Mouse (Mus musculus): ENCODE results near the gene Calhm5. TPM values are rescaled to one million over a fixed set of nuclear protein-coding genes. Genes with fewer than 3 reads are reported as not detected.
A peak's percentile ranks its signal among the peaks of the same experiment; 100 is the strongest.

Calhm5 gene
- 0.31 and 0.37 TPM in 2 replicates for polyA plus RNA-seq (2015; fragmentation: Nextera tagmentation; extraction: Ambion mirVana)

GRCm38 (mm10) chr10:34096418-34096883 lies at the start of gene Calhm5:
Gene Calhm5 (minus strand): TSS chr10:34096519.
- Histone ChIP-seq H3K9ac (replicated peaks) (no peak within 1 kb of the TSS), H3K9me3 (no peaks in the 10 kb centered on the region), H3K27ac (replicated peaks) (no peak within 1 kb of the TSS), H3K27me3 (no peaks in the 10 kb centered on the region), H3K4me2 (replicated peaks) (peak within 1 kb of the TSS; percentile 33), H3K4me1 (no peaks in the 10 kb centered on the region), H3K4me3 (peak within 1 kb of the TSS; percentile 17), H3K36me3 (no peaks in the 10 kb centered on the region)
- peak; percentile 68 for ATAC-seq (replicated peaks)
- 23% methylated on average over 9 of the region's 9 CpGs for WGBS

- H3K4me2 ChIP-seq (replicated peaks) = no peak overlapping the region
- no peaks in the 10 kb centered on the region for H3K36me3 ChIP-seq
- H3K9me3 ChIP-seq = no peaks in the 10 kb centered on the region
- H3K4me3 ChIP-seq = no peak overlapping the region
- no peaks in the 10 kb centered on the region for H3K27me3 ChIP-seq
- 96% methylated on average over 2 of the region's 2 CpGs for WGBS
- no peak overlapping the region for H3K27ac ChIP-seq (replicated peaks)
- H3K4me1 ChIP-seq = no peaks in the 10 kb centered on the region
- no peak overlapping the region for H3K9ac ChIP-seq (replicated peaks)
- ATAC-seq (replicated peaks) = no peak
Observed at GRCm38 (mm10) chr10:34141693-34142092, 45.4 kb upstream of the Calhm5 start.

GRCm38 (mm10) chr10:34139768-34140167 lies 43.4 kb upstream of the Calhm5 start:
- no peak overlapping the region for H3K27ac ChIP-seq (replicated peaks)
- ATAC-seq (replicated peaks) = no peak
- H3K4me3 ChIP-seq = no peak overlapping the region
- H3K9me3 ChIP-seq = no peaks in the 10 kb centered on the region
- H3K36me3 ChIP-seq = no peaks in the 10 kb centered on the region
- no peaks in the 10 kb centered on the region for H3K27me3 ChIP-seq
- H3K9ac ChIP-seq (replicated peaks) = no peak overlapping the region
- 69% methylated on average over 4 of the region's 4 CpGs for WGBS
- no peak overlapping the region for H3K4me2 ChIP-seq (replicated peaks)
- H3K4me1 ChIP-seq = no peaks in the 10 kb centered on the region

- 72% methylated on average over 6 of the region's 6 CpGs for WGBS
- ATAC-seq (replicated peaks) = no peak
- no peaks in the 10 kb centered on the region for H3K4me1 ChIP-seq
- no peaks in the 10 kb centered on the region for H3K27me3 ChIP-seq
- no peak overlapping the region for H3K9ac ChIP-seq (replicated peaks)
- no peak overlapping the region for H3K27ac ChIP-seq (replicated peaks)
- no peak overlapping the region for H3K4me2 ChIP-seq (replicated peaks)
- no peaks in the 10 kb centered on the region for H3K36me3 ChIP-seq
- H3K9me3 ChIP-seq = no peaks in the 10 kb centered on the region
- H3K4me3 ChIP-seq = no peak overlapping the region
Observed at GRCm38 (mm10) chr10:34138027-34138426, 41.7 kb upstream of the Calhm5 start.

- H3K9ac ChIP-seq (replicated peaks) = no peak overlapping the region
- no peak overlapping the region for H3K27ac ChIP-seq (replicated peaks)
- no peaks in the 10 kb centered on the region for H3K4me1 ChIP-seq
- H3K36me3 ChIP-seq = no peaks in the 10 kb centered on the region
- H3K4me3 ChIP-seq = no peak overlapping the region
- H3K4me2 ChIP-seq (replicated peaks) = no peak overlapping the region
- WGBS = 34% methylated on average over 6 of the region's 6 CpGs
- no peaks in the 10 kb centered on the region for H3K27me3 ChIP-seq
- H3K9me3 ChIP-seq = no peaks in the 10 kb centered on the region
- ATAC-seq (replicated peaks) = no peak
Observed at GRCm38 (mm10) chr10:34136432-34136831, 40.1 kb upstream of the Calhm5 start.

GRCm38 (mm10) chr10:34131356-34131755 lies 35.0 kb upstream of the Calhm5 start:
- Histone ChIP-seq H3K9ac (replicated peaks) (no peak overlapping the region), H3K27ac (replicated peaks) (no peak overlapping the region), H3K4me2 (replicated peaks) (no peak overlapping the region), H3K4me1 (no peaks in the 10 kb centered on the region), H3K4me3 (no peak overlapping the region), H3K36me3 (no peaks in the 10 kb centered on the region), H3K9me3 (no peaks in the 10 kb centered on the region), H3K27me3 (no peaks in the 10 kb centered on the region)
- no peak for ATAC-seq (replicated peaks)
- 81% methylated on average over 2 of the region's 2 CpGs for WGBS

GRCm38 (mm10) chr10:34128391-34128790 lies 32.1 kb upstream of the Calhm5 start:
- no peak overlapping the region for H3K4me2 ChIP-seq (replicated peaks)
- no peak overlapping the region for H3K27ac ChIP-seq (replicated peaks)
- 83% methylated on average over 6 of the region's 6 CpGs for WGBS

GRCm38 (mm10) chr10:34127392-34128378 lies 31.4 kb upstream of the Calhm5 start, which contains the start of gene Calhm6:
Gene Calhm6 (minus strand): TSS chr10:34127984.
- Histone ChIP-seq H3K4me2 (replicated peaks) (peak within 1 kb of the TSS; percentile 57), H3K9ac (replicated peaks) (peak within 1 kb of the TSS; percentile 40), H3K27ac (replicated peaks) (no peak within 1 kb of the TSS), H3K9me3 (no peaks in the 10 kb centered on the region), H3K27me3 (no peaks in the 10 kb centered on the region), H3K4me1 (no peaks in the 10 kb centered on the region), H3K36me3 (no peaks in the 10 kb centered on the region), H3K4me3 (peak within 1 kb of the TSS; percentile 46)
- WGBS = 19% methylated on average over 44 of the region's 44 CpGs
- peak; percentile 69 for ATAC-seq (replicated peaks)

More at GRCm38 (mm10) chr10:34128391-34128790, 32.1 kb upstream of the Calhm5 start:
- Histone ChIP-seq H3K9me3 (no peaks in the 10 kb centered on the region), H3K27me3 (no peaks in the 10 kb centered on the region), H3K4me1 (no peaks in the 10 kb centered on the region), H3K36me3 (no peaks in the 10 kb centered on the region), H3K4me3 (no peak overlapping the region), H3K9ac (replicated peaks) (no peak overlapping the region)
- no peak for ATAC-seq (replicated peaks)

GRCm38 (mm10) chr10:34118421-34118820 lies 22.1 kb upstream of the Calhm5 start:
- Histone ChIP-seq H3K9ac (replicated peaks) (no peak overlapping the region), H3K27me3 (no peaks in the 10 kb centered on the region), H3K4me2 (replicated peaks) (no peak overlapping the region), H3K4me1 (no peaks in the 10 kb centered on the region), H3K4me3 (no peak overlapping the region), H3K27ac (replicated peaks) (no peak overlapping the region), H3K9me3 (no peaks in the 10 kb centered on the region), H3K36me3 (no peaks in the 10 kb centered on the region)
- no peak for ATAC-seq (replicated peaks)
- 91% methylated on average over 2 of the region's 2 CpGs for WGBS

- H3K9ac ChIP-seq (replicated peaks) = no peak overlapping the region
- H3K27me3 ChIP-seq = no peaks in the 10 kb centered on the region
- no peaks in the 10 kb centered on the region for H3K36me3 ChIP-seq
- no peak overlapping the region for H3K27ac ChIP-seq (replicated peaks)
- no peak for ATAC-seq (replicated peaks)
- no peaks in the 10 kb centered on the region for H3K9me3 ChIP-seq
- H3K4me2 ChIP-seq (replicated peaks) = no peak overlapping the region
- no peaks in the 10 kb centered on the region for H3K4me1 ChIP-seq
- H3K4me3 ChIP-seq = no peak overlapping the region
Observed at GRCm38 (mm10) chr10:34117770-34118169, 21.5 kb upstream of the Calhm5 start.

- no peak overlapping the region for H3K4me3 ChIP-seq
- H3K36me3 ChIP-seq = no peaks in the 10 kb centered on the region
- no peak overlapping the region for H3K4me2 ChIP-seq (replicated peaks)
- H3K27me3 ChIP-seq = no peaks in the 10 kb centered on the region
- H3K27ac ChIP-seq (replicated peaks) = no peak overlapping the region
- no peak for ATAC-seq (replicated peaks)
- no peak overlapping the region for H3K9ac ChIP-seq (replicated peaks)
- WGBS = 60% methylated on average over 3 of the region's 3 CpGs
- no peaks in the 10 kb centered on the region for H3K9me3 ChIP-seq
- no peaks in the 10 kb centered on the region for H3K4me1 ChIP-seq
Observed at GRCm38 (mm10) chr10:34117131-34117530, 20.8 kb upstream of the Calhm5 start.

- no peaks in the 10 kb centered on the region for H3K9me3 ChIP-seq
- no peak overlapping the region for H3K4me2 ChIP-seq (replicated peaks)
- WGBS = 83% methylated on average over 4 of the region's 4 CpGs
- no peak overlapping the region for H3K9ac ChIP-seq (replicated peaks)
- no peak overlapping the region for H3K4me3 ChIP-seq
- ATAC-seq (replicated peaks) = no peak
- no peak overlapping the region for H3K27ac ChIP-seq (replicated peaks)
- no peaks in the 10 kb centered on the region for H3K27me3 ChIP-seq
- H3K4me1 ChIP-seq = no peaks in the 10 kb centered on the region
- no peaks in the 10 kb centered on the region for H3K36me3 ChIP-seq
Observed at GRCm38 (mm10) chr10:34111964-34112738, 15.8 kb upstream of the Calhm5 start.
